In genomic region chr10:70864650-70865049, GRCm38 (mm10) we compare ENCODE assay signal across 25 mouse cellular contexts.
"Had no signal": no experiment of that assay in that cellular context is flagged by ENCODE, and none has a peak within 500 bp of the region (broad histone marks: within the 10 kb centered on the region; RNA-seq: fewer than 3 reads in every experiment).

No protein-coding gene starts in this region.

- H3K9ac ChIP-seq: limb, embryonic 12.5 days; liver, embryonic 12.5 days; liver, embryonic 15.5 days; lung, embryonic 15.5 days; midbrain, embryonic 15.5 days; neural tube, embryonic 12.5 days; neural tube, embryonic 15.5 days had no signal

- ATAC-seq: intestine, postnatal 0 days; liver, embryonic 12.5 days; midbrain, embryonic 15.5 days had no signal

- H3K27me3 ChIP-seq: limb, embryonic 12.5 days; liver, embryonic 12.5 days; liver, embryonic 15.5 days; lung, embryonic 15.5 days; megakaryocyte, embryonic 14.5 days; midbrain, embryonic 15.5 days; neural tube, embryonic 12.5 days; neural tube, embryonic 15.5 days had no signal

- H3K36me3 ChIP-seq: limb, embryonic 12.5 days; liver, embryonic 12.5 days; liver, embryonic 15.5 days; lung, embryonic 15.5 days; midbrain, embryonic 10.5 days; midbrain, embryonic 15.5 days; neural tube, embryonic 12.5 days; neural tube, embryonic 15.5 days had no signal

- H3K4me3 ChIP-seq: left cerebral cortex, adult 2 months; limb, embryonic 12.5 days; liver, embryonic 12.5 days; liver, embryonic 15.5 days; lung, embryonic 15.5 days; megakaryocyte, embryonic 14.5 days; midbrain, embryonic 10.5 days; midbrain, embryonic 15.5 days; neural tube, embryonic 12.5 days; neural tube, embryonic 15.5 days had no signal

- H3K4me2 ChIP-seq: limb, embryonic 12.5 days; liver, embryonic 12.5 days; liver, embryonic 15.5 days; lung, embryonic 15.5 days; midbrain, embryonic 15.5 days; neural tube, embryonic 12.5 days; neural tube, embryonic 15.5 days had no signal

- H3K4me1 ChIP-seq: liver, embryonic 12.5 days; liver, embryonic 15.5 days; lung, embryonic 15.5 days; megakaryocyte, embryonic 14.5 days had no signal

- H3K9me3 ChIP-seq: limb, embryonic 12.5 days; liver, embryonic 12.5 days; liver, embryonic 15.5 days; lung, embryonic 15.5 days; midbrain, embryonic 10.5 days; midbrain, embryonic 15.5 days; neural tube, embryonic 12.5 days; neural tube, embryonic 15.5 days had no signal

- H3K27ac ChIP-seq: kidney, postnatal 0 days; left cerebral cortex, adult 2 months; limb, embryonic 12.5 days; liver, embryonic 12.5 days; liver, embryonic 15.5 days; lung, embryonic 15.5 days; midbrain, embryonic 10.5 days; midbrain, embryonic 15.5 days; neural tube, embryonic 12.5 days; neural tube, embryonic 15.5 days; stomach, postnatal 0 days had no signal

- DNase-seq: kidney, adult 2 months; kidney, postnatal 36 days; layer of hippocampus, postnatal 36 days; liver; lung, adult 18-20 months; lung, postnatal 10 days; lung, postnatal 36 days; right cerebral cortex, adult 18-20 months; right cerebral cortex, postnatal 14 days; right cerebral cortex, postnatal 4 days; thymus, adult 2 months; thymus, postnatal 36 days had no signal
